Mouse (Mus musculus) heart, adult 8-10 months (tissue): ENCODE results near the gene Ppm1b. TPM values are rescaled to one million over a fixed set of nuclear protein-coding genes. Genes with fewer than 3 reads are reported as not detected.

ENCODE experiments used
- DNase-seq: peaks from one replicate; pipeline ENCODE4 v3.0.0; 2022; ENCODE audit warnings: low spot score
- total RNA-seq, 4 experiments: library from RNA; stranded (reverse); gene quantifications; 2 replicates each; pipeline ENCODE4 v1.2.4; 2022

Ppm1b gene
- total RNA-seq, 4 experiments from 2014 or later = 114 to 144 (median 130) TPM

- DNase-seq = peak; percentile 31
Measured at GRCm38 (mm10) chr17:85023247-85024167, 67.0 kb downstream of the Ppm1b start.

GRCm38 (mm10) chr17:85024237-85024636 is 67.7 kb downstream of the Ppm1b start:
- DNase-seq = no peak

- no peak for DNase-seq
Measured at GRCm38 (mm10) chr17:85025151-85025550, 68.6 kb downstream of the Ppm1b start.

DNA sequence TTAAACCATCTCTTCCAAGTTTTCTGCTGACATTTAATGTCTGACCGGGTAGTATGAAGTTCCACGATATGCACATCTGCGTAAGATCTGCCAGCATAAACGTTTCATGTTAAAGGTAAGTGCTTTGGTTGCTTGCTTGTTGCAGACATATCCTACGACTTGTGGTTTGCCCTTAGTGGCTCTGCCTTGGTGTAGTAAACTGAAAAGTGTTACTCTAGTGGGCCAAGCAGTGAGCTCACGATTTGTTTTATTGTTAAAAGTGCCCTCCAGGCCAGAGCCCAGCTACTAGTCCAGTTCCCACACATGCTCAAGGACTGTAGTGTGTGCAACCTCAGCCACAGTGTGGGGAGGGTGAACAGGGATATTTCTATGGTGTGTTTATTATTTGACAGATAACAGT is 69.9 kb downstream of the Ppm1b start:
- no peak for DNase-seq

GRCm38 (mm10) chr17:85027247-85027646 is 70.7 kb downstream of the Ppm1b start:
- DNase-seq = no peak

- no peak for DNase-seq
Measured at GRCm38 (mm10) chr17:85028093-85028739, 71.7 kb downstream of the Ppm1b start, which contains the start of gene Slc3a1. Gene Slc3a1, plus strand, starts transcription at chr17:85028376.

DNA sequence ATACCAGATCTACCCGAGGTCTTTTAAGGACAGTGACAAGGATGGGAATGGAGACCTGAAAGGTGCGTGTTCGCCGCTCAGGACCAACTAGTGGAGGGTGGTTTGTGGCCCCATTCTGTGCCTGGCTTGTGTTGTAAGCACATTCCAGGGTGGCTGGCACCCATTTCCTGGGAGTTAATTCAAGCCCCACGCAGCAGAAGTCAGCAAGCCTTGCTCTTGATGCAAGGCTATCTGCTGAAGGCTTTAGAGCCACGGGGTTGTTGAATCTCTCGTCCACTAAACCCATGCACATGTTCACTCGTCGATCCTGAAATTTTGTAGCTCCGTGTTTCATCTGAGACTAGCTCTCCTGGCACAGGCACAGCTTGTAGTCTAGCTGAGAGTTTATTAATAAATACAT is 72.3 kb downstream of the Ppm1b start:
- DNase-seq = no peak

GRCm38 (mm10) chr17:85030651-85031050 is 74.1 kb downstream of the Ppm1b start:
- DNase-seq = no peak

- DNase-seq = no peak
Measured at GRCm38 (mm10) chr17:85033087-85033486, 76.5 kb downstream of the Ppm1b start.

GRCm38 (mm10) chr17:85034068-85034467 is 77.5 kb downstream of the Ppm1b start:
- no peak for DNase-seq

- no peak for DNase-seq
Measured at GRCm38 (mm10) chr17:85037855-85038254, 81.3 kb downstream of the Ppm1b start.

- DNase-seq = no peak
Measured at GRCm38 (mm10) chr17:85038311-85038710, 81.8 kb downstream of the Ppm1b start.

GRCm38 (mm10) chr17:85038761-85039160 is 82.2 kb downstream of the Ppm1b start:
- DNase-seq = no peak

DNA sequence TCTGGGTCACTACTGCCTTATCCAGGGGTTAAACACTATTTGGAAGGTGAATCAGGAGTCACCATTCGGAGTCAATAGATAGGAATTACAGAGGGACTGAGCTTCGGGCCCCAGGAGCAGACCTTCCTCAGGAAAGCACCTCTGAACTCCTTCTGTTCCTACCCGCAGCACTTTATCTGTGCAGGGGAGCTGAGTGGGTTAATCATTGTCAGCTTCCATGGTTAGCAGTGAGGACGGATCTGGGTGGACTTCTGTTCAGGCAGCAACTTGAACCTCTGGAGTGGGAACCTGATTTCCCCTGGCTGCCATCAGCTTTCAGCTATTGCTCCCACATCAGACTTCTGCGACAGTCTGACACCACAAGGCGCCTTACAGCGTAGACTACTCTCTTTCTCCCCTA is 84.4 kb downstream of the Ppm1b start:
- DNase-seq = no peak

DNA sequence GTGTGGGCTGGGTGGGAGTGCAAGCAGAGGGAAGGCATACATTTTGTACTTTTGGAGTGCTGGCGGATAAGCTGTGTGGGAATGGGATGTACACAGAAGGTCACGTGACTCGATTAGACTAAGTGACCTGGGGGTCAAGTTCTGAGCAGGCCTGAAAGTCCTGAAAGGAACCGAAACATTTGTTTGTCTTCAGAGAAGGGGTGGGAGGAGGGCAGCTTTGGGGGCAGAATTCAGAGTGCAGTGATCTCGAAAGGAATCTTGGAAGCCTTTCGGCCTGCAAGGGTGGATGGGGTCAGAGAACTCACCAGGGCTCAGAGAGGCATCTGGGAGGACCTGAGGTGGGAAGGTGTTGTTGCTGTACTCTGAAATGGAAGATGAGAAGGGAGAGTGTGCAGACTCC is 85.9 kb downstream of the Ppm1b start:
- DNase-seq = no peak

- no peak for DNase-seq
Measured at GRCm38 (mm10) chr17:85043404-85043816, 86.9 kb downstream of the Ppm1b start.

- no peak for DNase-seq
Measured at GRCm38 (mm10) chr17:85044466-85044865, 87.9 kb downstream of the Ppm1b start.

DNA sequence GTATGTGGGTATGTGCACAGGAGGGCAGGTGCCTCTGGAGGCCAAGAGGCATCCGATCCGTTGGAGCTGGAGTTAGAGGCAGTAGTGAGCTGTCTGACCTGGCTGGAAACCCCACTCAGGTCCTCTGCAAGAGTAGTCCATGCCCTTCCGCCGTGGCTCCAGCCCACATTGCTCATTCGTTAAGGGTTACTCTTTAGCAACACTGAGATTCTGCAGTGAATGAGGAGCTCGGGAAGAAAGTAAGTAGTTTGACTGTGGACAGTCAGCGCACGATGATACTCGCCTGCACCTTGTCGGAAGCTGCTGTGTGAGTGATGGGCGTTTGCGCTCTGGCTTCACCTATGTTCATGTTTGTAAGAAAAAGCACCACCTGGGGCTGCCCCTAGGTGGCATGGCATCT is 88.6 kb downstream of the Ppm1b start:
- no peak for DNase-seq

GRCm38 (mm10) chr17:85048379-85048778 is 91.8 kb downstream of the Ppm1b start:
- no peak for DNase-seq

DNA sequence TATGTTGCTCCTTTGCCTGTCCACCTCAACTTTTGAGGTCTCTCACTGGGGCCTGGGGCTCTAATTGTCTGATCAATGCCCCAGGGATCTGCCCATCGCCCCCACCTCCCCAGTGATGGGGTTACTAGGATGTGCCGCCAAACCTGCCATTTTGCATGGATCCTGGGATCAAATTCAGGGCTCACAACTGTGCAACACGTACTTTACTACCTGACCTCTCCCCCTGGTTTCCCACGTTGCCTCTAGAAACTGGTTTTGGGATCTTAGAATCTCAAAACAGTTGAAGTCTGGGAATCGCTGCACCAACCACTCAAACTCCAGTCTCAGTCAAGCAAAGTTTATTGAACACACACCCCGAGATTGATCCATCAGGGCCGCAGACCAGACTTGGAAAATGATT is 101.7 kb downstream of the Ppm1b start:
- no peak for DNase-seq

DNA sequence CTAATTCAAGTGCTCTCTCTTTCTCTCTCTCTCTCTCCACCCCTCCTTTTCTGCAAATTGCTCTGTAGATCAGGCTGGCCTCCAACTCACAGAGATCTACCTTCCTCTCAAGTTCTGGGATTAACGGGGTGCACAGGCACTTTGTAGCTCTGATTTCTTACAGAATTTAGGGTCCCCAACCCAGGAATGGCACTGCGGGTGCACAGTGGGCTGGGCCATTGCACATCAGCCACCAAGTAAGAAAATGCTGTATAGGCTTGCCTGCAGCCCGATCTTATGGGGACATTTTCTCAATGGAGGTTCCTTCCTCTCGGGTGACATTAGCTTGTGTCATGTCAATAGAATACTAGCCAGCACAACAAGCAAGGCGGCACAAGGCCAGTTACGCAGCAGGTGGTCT is 102.6 kb downstream of the Ppm1b start:
- DNase-seq = no peak

GRCm38 (mm10) chr17:85063560-85063959 is 107.0 kb downstream of the Ppm1b start:
- no peak for DNase-seq

GRCm38 (mm10) chr17:85067331-85067730 is 110.8 kb downstream of the Ppm1b start:
- DNase-seq = no peak
